Mouse (Mus musculus) hematopoietic stem cell, adult 5-6 weeks (primary cell): ENCODE measurements at regions not wholly inside any gene's neighbourhood (a gene's known extent, or its start where the extent isn't known, plus 50 kb on each side); places are given as distances from the start of the nearest gene placed in this dataset.

Experiments used
- ATAC-seq, 2 experiments: fragments of 125-278 bp in 1 of 2; replicated peaks in 1 of 2; 2 replicates each; pipeline ENCODE4 v1.8.0; 2016 to 2017; ENCODE audit warnings: inconsistent platforms in 2 of 2, mild to moderate bottlenecking in 2 of 2, moderate number of reproducible peaks in 2 of 2, low read depth in 1 of 2, moderate TSS enrichment in 1 of 2; ENCODE audit not compliant: low FRiP score in 2 of 2, poor library complexity in 2 of 2, severe bottlenecking in 2 of 2, insufficient read depth in 1 of 2, low TSS enrichment in 1 of 2

DNA sequence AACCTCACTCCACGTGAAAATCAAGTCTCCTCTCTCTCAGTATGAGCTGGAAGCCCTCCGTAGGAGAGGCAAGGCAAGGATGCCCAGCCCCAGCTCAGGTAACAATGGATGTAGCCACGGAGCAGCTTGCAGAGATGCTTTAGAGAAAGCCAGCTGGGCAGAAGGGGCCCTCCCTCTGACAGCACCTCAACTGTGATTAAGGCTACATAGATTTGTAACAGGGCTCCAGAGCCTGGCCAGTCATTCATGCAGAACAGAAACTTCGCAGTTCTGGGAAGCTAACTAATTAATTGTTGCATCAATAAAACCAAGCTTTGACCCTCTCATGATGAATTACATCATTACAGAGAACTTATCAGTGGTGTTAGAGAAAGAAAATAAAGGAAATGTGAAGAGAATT, 480.8 kb downstream of the Grin2a start:
- no peak for ATAC-seq
